Mouse (Mus musculus) spleen, adult 2 months (tissue): Measurements from ENCODE around the gene Rangrf. TPM values are rescaled to one million over a fixed set of nuclear protein-coding genes. Genes with fewer than 3 reads are reported as not detected.
"Not testable (repeated sequence)": the region's sequence is repeated elsewhere in the genome, so short reads cannot be mapped to it uniquely, and the experiment has no call there.

Source experiments
- DNase-seq, 2 experiments: peaks; one replicate each; pipeline versions ENCODE4 v3.0.0 to v3.0.0-alpha.2; 2012 to 2021; ENCODE audit warnings: low spot score in 2 of 2, low read depth in 1 of 2
- H3K27ac ChIP-seq: fragments of 200-500 bp; 2 replicates; pipeline ENCODE4 v1.5.1; 2012; ENCODE audit warnings: low read length, inconsistent platforms; ENCODE audit not compliant: insufficient read depth
- H3K27me3 ChIP-seq: fragments of 200-500 bp; 2 replicates; pipeline ENCODE4 v1.6.1; 2012; ENCODE audit warnings: mild to moderate bottlenecking, moderate library complexity, low read length, inconsistent platforms; ENCODE audit not compliant: control insufficient read depth, insufficient read depth
- H3K36me3 ChIP-seq: fragments of 200-500 bp; 2 replicates; pipeline ENCODE4 v1.6.1; 2012; ENCODE audit warnings: mild to moderate bottlenecking, low read length, inconsistent platforms; ENCODE audit not compliant: control insufficient read depth, insufficient read depth
- H3K4me1 ChIP-seq: fragments of 200-500 bp; 2 replicates; pipeline ENCODE4 v1.6.1; 2011; ENCODE audit warnings: inconsistent platforms; ENCODE audit not compliant: control insufficient read depth, insufficient read depth, insufficient read length
- H3K4me3 ChIP-seq: fragments of 200-500 bp; 2 replicates; pipeline ENCODE4 v1.5.1; 2011; ENCODE audit warnings: mild to moderate bottlenecking, inconsistent platforms; ENCODE audit not compliant: insufficient read depth, insufficient read length; ENCODE audit errors: extremely low read depth
- CTCF ChIP-seq: fragments of 200-500 bp; IDR thresholded peaks from 2 replicates; pipeline ENCODE4 v1.5.1; 2011; ENCODE audit warnings: mild to moderate bottlenecking, inconsistent platforms; ENCODE audit not compliant: insufficient read depth, insufficient read length, insufficient replicate concordance; ENCODE audit errors: extremely low read depth
- POLR2A ChIP-seq: fragments of 200-500 bp; IDR thresholded peaks from 2 replicates; pipeline ENCODE4 v1.6.1; 2011; ENCODE audit warnings: low read depth, low read length, inconsistent platforms
- whole genome bisulfite sequencing: fragments of 180-500 bp; shearing (Covaris S2); methylation state at CpG from one replicate; pipeline ENCODE4 v1.1.7; 2018; 5-methylcytosine and 5-hydroxymethylcytosine counted together
- polyA plus RNA-seq: library from polyadenylated mRNA; depleted of rRNA; stranded (reverse); fragments of >200 nt; gene quantifications from 2 replicates; pipeline ENCODE4 v1.2.3, GENCODE M21; 2012

Gene Rangrf
- polyA plus RNA-seq, 1 experiment: 10.1 TPM

DNA sequence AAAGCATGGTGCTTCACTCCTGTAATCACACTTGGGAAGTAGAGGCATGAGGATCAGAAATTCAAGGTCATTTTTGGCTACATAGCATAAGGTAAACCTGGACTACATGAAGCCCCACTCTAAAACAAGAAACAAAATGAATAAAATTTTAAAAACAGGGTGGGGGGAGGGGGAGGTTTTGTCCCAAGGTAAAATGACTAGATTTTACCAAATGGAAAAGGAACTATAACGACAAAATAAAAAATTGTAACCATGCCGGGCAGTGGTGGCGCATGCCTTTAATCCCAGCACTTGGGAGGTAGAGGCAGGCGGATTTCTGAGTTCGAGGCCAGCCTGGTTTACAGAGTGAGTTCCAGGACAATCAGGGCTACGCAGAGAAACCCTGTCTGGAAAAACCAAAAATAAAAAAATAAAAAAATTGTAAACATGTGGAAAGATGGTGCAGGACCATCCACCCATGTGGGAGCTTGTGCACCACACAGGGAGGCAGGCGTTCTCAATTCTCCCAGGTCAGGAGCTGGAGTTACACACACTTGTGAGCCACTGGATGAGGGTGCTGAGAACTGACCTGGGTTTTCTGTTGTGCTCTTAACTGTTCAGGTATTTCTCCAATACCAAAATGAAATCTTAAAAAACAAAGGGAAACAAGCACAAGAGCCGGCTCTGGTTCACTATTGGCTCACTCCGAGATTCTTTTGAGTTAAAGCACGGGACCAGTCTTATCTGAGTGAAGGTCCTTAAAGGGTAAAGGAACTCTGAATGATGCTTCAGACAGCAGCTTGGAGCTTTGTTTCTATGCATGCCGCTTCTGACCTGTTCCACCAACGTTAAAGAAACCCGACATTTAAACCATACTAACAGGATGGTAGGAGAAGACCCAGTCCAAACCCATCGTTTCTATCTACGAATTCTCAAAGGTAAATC lies 35.7 kb upstream of the Rangrf start:
- H3K4me1 ChIP-seq: peaks cover 2% of the 10 kb centered on the region
- no peak overlapping the region for H3K4me3 ChIP-seq
- TF ChIP-seq POLR2A (no peak), CTCF (no peak)
- no peaks in the 10 kb centered on the region for H3K27me3 ChIP-seq
- no peak overlapping the region for H3K27ac ChIP-seq
- H3K36me3 ChIP-seq: no peaks in the 10 kb centered on the region
- WGBS: 87% methylated on average over 15 of the region's 15 CpGs
- DNase-seq: no peak

DNA sequence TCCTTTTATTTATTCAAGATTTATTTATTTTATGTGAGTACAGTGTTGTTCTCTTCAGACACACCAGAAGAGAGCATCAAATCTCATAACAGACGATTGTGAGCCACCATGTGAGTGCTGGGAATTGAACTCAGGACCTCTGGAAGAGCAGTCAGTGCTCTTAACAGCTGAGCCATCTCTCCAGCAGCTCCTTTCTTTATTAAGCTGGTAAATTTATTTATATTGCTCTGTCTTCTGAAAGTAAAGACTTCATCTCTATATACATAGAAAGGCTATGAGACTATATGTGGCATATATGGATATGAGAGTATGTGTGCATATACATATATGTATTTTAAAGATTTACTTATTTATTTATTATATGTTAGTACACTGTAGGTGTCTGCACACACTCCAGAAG lies 34.5 kb upstream of the Rangrf start:
- TF ChIP-seq POLR2A: no peak
- no peak for TF ChIP-seq CTCF
- DNase-seq: no peak

DNA sequence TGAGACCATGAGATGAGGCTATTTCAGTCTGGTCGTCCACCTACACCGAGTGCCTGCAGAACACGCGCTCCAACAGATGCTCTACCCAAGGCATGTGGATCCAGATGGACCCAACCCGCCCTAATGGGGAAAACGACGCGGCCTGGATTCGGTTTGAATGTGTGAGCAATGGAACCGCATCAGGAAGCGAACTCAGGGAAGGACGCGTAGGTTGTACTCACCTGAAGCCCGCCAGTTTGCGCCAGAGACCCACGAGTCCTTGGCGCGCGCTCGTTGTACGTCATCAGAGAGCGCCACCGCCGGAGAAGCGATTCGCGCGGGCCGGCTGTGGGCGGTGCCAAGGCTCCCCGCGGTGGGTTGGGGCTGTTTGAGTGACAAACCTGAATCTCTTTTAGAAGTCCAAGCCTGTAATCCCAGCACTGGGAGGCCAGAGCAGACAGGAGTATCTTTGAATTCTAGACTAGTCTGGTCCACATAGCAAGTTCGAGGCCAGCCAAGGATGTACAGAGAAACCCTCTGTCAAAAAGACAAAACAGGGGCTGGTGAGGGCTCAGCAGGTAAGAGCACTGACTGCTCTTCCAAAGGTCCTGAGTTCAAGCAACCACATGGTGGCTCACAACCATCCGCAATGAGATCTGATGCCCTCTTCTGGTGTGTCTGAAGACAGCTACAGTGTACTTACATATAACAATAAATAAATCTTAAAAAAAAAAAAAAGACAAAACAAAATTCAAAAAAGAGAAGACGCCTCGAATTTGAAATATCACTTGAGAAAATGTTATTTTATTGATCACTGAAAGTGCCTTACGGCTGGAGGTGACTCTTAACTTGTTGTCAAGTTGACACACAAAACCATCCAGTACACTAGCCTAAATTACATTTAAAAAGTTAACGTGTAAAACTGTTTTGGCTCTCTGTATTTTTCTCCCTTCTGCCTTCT lies 33.5 kb upstream of the Rangrf start, which contains the start of gene Pfas:
Gene Pfas, minus strand, starts transcription at position 279 of the 940 bp plus-strand sequence.
- Histone ChIP-seq H3K27me3 (no peaks in the 10 kb centered on the region), H3K4me3 (peak within 1 kb of the TSS; percentile 85), H3K27ac (no peak within 1 kb of the TSS), H3K36me3 (no peaks in the 10 kb centered on the region), H3K4me1 (peaks cover 2% of the 10 kb centered on the region)
- TF ChIP-seq POLR2A: no peak
- TF ChIP-seq CTCF: no peak
- DNase-seq: peak; percentile 77 to 91
- 9% methylated on average over 38 of the region's 38 CpGs for WGBS

More for the DNA sequence above, 34.5 kb upstream of the Rangrf start:
- Histone ChIP-seq H3K27me3 (no peaks in the 10 kb centered on the region), H3K27ac (no peak overlapping the region), H3K4me1 (peaks cover 2% of the 10 kb centered on the region), H3K36me3 (no peaks in the 10 kb centered on the region), H3K4me3 (no peak overlapping the region)
- WGBS: 93% methylated on average over 1 of the region's 1 CpGs

DNA sequence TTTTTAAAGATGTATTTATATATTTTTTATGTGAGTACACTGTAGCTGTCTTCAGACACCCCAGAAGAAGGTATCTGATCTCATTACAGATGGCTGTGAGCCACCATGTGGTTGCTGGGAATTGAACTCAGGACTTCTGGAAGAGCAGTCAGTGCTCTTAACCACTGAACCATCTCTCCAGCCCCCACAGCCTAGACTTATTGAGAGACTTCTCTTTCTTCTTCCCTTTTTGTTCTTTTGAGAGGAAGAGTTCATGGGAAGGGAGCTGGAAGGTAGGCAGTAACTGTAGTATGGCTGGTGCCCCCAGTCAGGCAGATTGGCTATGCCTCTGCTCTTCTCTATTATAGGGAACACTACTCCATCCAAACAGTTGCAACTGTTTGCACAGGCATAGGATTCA lies 31.6 kb upstream of the Rangrf start:
- DNase-seq, H3K36me3 ChIP-seq, H3K4me3 ChIP-seq, H3K4me1 ChIP-seq, H3K27ac ChIP-seq, H3K27me3 ChIP-seq: not testable (repeated sequence)

DNA sequence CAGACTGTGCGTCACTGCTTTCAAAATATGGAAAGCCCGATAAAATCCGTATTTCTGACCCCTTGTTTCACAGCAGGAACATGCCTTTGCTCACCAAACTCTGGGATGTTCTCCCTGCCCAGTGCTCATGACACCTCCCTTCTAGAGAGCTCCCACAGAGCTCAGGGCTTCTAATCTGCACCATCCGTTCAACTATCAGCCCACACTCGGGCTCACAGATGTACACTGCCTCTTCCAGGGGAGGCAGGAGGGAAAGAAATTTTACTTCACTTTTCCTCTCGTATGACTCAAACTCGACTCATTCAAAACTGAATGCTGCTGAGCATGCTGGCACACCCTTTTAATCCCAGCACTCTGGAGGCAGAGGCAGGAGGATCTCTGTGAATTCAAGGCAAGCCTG lies 30.2 kb upstream of the Rangrf start:
- WGBS: 82% methylated on average over 7 of the region's 7 CpGs
- H3K27ac ChIP-seq: no peak overlapping the region
- H3K27me3 ChIP-seq: no peaks in the 10 kb centered on the region

DNA sequence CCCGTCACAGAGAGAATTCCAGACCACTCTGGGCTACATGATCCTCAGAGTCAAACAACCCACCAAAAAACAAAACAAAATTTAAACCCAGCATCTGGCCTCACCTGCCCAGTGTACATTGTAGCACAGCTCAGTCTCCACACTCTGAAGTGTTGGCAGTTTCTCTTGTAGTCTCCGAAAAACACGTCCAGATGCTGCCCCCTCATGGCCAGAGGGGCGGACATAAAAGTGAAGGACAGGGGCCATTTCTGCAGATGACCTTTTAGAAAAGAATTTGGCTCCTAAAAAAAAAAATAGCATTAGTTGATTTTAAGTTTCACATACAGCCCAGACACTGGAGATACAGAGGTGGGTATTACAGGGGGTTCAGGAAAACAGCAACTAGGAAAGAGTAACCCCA lies 28.6 kb upstream of the Rangrf start:
- Histone ChIP-seq H3K4me3 (no peak overlapping the region), H3K36me3 (peaks cover 24% of the 10 kb centered on the region), H3K27me3 (no peaks in the 10 kb centered on the region), H3K27ac (no peak overlapping the region), H3K4me1 (no peaks in the 10 kb centered on the region)
- no peak for TF ChIP-seq CTCF
- TF ChIP-seq POLR2A: no peak
- WGBS: 74% methylated on average over 4 of the region's 4 CpGs
- DNase-seq: no peak

More for the DNA sequence above, 30.2 kb upstream of the Rangrf start:
- Histone ChIP-seq H3K36me3 (peaks cover 18% of the 10 kb centered on the region), H3K4me1 (no peaks in the 10 kb centered on the region), H3K4me3 (no peak overlapping the region)
- TF ChIP-seq CTCF (no peak), POLR2A (no peak)
- no peak for DNase-seq

DNA sequence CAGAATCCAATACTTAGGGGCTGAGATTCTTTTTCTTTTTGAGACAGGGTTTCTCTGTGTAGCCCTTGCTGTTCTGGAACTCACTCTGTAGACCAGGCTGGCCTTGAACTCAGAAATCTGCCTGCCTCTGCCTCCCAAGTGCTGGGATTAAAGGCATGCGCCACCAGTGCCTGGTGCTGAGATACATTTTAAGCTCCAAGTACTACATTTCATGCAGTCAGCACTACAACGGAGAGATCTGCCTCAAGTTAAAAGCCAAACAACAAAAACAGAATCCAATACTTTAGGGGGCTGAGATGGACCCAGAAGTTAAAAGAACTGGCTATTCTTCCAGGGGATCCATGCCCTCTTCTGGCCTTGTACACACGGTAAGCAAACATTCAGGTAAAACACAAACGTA lies 27.8 kb upstream of the Rangrf start:
- peaks cover 24% of the 10 kb centered on the region for H3K36me3 ChIP-seq
- not testable (repeated sequence) for DNase-seq, H3K27me3 ChIP-seq, H3K4me3 ChIP-seq, H3K4me1 ChIP-seq, H3K27ac ChIP-seq
- 97% methylated on average over 4 of the region's 4 CpGs for WGBS
